Mouse (Mus musculus) limb, embryonic 11.5 days (tissue): Measurements from ENCODE around the gene Ubb. TPM values are rescaled to one million over a fixed set of nuclear protein-coding genes. Genes with fewer than 3 reads are reported as not detected.

Experiments used
- ATAC-seq: fragments of 200-750 bp; cut with Nextera tagmentation; 2 replicates; pipeline ENCODE4 v1.8.0; 2017; ENCODE audit warnings: low read depth; ENCODE audit not compliant: insufficient number of reproducible peaks, low FRiP score, low TSS enrichment
- DNase-seq: peaks from one replicate; pipeline ENCODE4 v3.0.0-alpha.2; 2015; ENCODE audit warnings: low spot score
- H3K27ac ChIP-seq: fragments of 300-500 bp; sonication (generic); replicated peaks from 2 replicates; pipeline ENCODE4 v1.5.1; 2014; ENCODE audit warnings: low read depth, mild to moderate bottlenecking, low read length
- H3K27me3 ChIP-seq: fragments of 300-500 bp; sonication (generic); 2 replicates; pipeline ENCODE4 v1.6.1; 2014; ENCODE audit warnings: mild to moderate bottlenecking, low read length, mixed read lengths; ENCODE audit not compliant: control insufficient read depth, insufficient read depth
- H3K36me3 ChIP-seq: fragments of 300-500 bp; sonication (generic); 2 replicates; pipeline ENCODE4 v1.6.1; 2014; ENCODE audit warnings: mild to moderate bottlenecking, low read length, moderate library complexity, mixed read lengths; ENCODE audit not compliant: control insufficient read depth, insufficient read depth
- H3K4me1 ChIP-seq: fragments of 300-500 bp; sonication (generic); 2 replicates; pipeline ENCODE4 v1.6.1; 2014; ENCODE audit warnings: low read length, mixed read lengths; ENCODE audit not compliant: control insufficient read depth, insufficient read depth
- H3K4me2 ChIP-seq: fragments of 300-500 bp; sonication (generic); 2 replicates; pipeline ENCODE4 v1.6.1; 2014; ENCODE audit warnings: low read depth, mild to moderate bottlenecking, moderate library complexity; ENCODE audit not compliant: severe bottlenecking
- H3K4me3 ChIP-seq: fragments of 300-500 bp; sonication (generic); 2 replicates; pipeline ENCODE4 v1.5.1; 2014; ENCODE audit warnings: low read depth, low read length
- H3K9ac ChIP-seq: fragments of 300-500 bp; sonication (generic); 2 replicates; pipeline ENCODE4 v1.6.1; 2014; ENCODE audit warnings: mild to moderate bottlenecking, low read length
- H3K9me3 ChIP-seq: fragments of 300-500 bp; sonication (generic); 2 replicates; pipeline ENCODE4 v1.6.1; 2016; ENCODE audit warnings: low read length; ENCODE audit not compliant: control insufficient read depth
- WGBS: fragments of 180-500 bp; shearing (Covaris S2); extraction: QIAGEN DNeasy Blood & Tissue Kit; methylation state at CpG from one replicate; pipeline ENCODE4 v1.1.7; 2014; 5-methylcytosine and 5-hydroxymethylcytosine counted together
- polyA plus RNA-seq: library from polyadenylated mRNA; unstranded; fragments of >200 nt; fragmentation: Nextera tagmentation; extraction: Ambion mirVana; gene quantifications from 2 replicates; pipeline ENCODE4 v1.2.1, GENCODE M21; 2014

Ubb gene
- polyA plus RNA-seq, 1 experiment from 2014 or later: 3,837 TPM

- Histone ChIP-seq H3K9ac (no peak overlapping the region), H3K4me1 (0 out of 2 replicates have a peak, but pooled peaks cover 3% of the 10 kb centered on the region), H3K27me3 (no peaks in the 10 kb centered on the region), H3K36me3 (no peaks in the 10 kb centered on the region), H3K27ac (no peak overlapping the region), H3K4me3 (no peak overlapping the region), H3K4me2 (no peak overlapping the region), H3K9me3 (no peaks in the 10 kb centered on the region)
- ATAC-seq (no peak), DNase-seq (no peak)
- WGBS: 72% methylated on average over 6 of the region's 6 CpGs
These were observed 37.7 kb upstream of the Ubb start for GRCm38 (mm10) chr11:62513311-62513710.

- no peak for DNase-seq
- Histone ChIP-seq H3K27me3 (no peaks in the 10 kb centered on the region), H3K36me3 (no peaks in the 10 kb centered on the region), H3K4me1 (0 out of 2 replicates have a peak, but pooled peaks cover 3% of the 10 kb centered on the region), H3K9ac (no peak overlapping the region; the same call in 1 of the 2 replicates), H3K4me2 (no peak overlapping the region), H3K4me3 (no peak overlapping the region), H3K9me3 (no peaks in the 10 kb centered on the region), H3K27ac (no peak overlapping the region)
- no peak for ATAC-seq
- WGBS: 23% methylated on average over 2 of the region's 2 CpGs
These were observed 32.0 kb upstream of the Ubb start for GRCm38 (mm10) chr11:62518991-62519390.

GRCm38 (mm10) chr11:62522283-62522682, 28.7 kb upstream of the Ubb start:
- no peak overlapping the region for H3K4me2 ChIP-seq
- peaks cover 3% of the 10 kb centered on the region; the same call in 1 of the 2 replicates for H3K4me1 ChIP-seq
- no peak for ATAC-seq
- no peak overlapping the region for H3K27ac ChIP-seq
- H3K27me3 ChIP-seq: no peaks in the 10 kb centered on the region
- no peak overlapping the region for H3K9ac ChIP-seq
- peaks cover 2% of the 10 kb centered on the region; the same call in 1 of the 2 replicates for H3K36me3 ChIP-seq
- H3K4me3 ChIP-seq: no peak overlapping the region
- H3K9me3 ChIP-seq: no peaks in the 10 kb centered on the region
- no peak for DNase-seq
- WGBS: 74% methylated on average over 2 of the region's 2 CpGs

GRCm38 (mm10) chr11:62537089-62537488, 13.9 kb upstream of the Ubb start:
- Histone ChIP-seq H3K4me3 (no peak overlapping the region), H3K36me3 (no peaks in the 10 kb centered on the region; the same call in 1 of the 2 replicates), H3K9ac (no peak overlapping the region), H3K9me3 (no peaks in the 10 kb centered on the region), H3K4me2 (no peak overlapping the region), H3K4me1 (no peaks in the 10 kb centered on the region), H3K27me3 (0 out of 2 replicates have a peak, but pooled peaks cover 3% of the 10 kb centered on the region), H3K27ac (no peak overlapping the region)
- ATAC-seq (no peak), DNase-seq (no peak)
- 82% methylated on average over 8 of the region's 8 CpGs for WGBS

GRCm38 (mm10) chr11:62537590-62537989, 13.4 kb upstream of the Ubb start:
- H3K27me3 ChIP-seq: 0 out of 2 replicates have a peak, but pooled peaks cover 3% of the 10 kb centered on the region
- no peak overlapping the region for H3K4me3 ChIP-seq
- H3K36me3 ChIP-seq: no peaks in the 10 kb centered on the region; the same call in 1 of the 2 replicates
- no peak overlapping the region for H3K27ac ChIP-seq
- peak overlapping the region; percentile 22; the same call in 1 of the 2 replicates for H3K4me2 ChIP-seq
- no peak overlapping the region for H3K9ac ChIP-seq
- DNase-seq: no peak
- no peaks in the 10 kb centered on the region for H3K9me3 ChIP-seq
- ATAC-seq: no peak
- WGBS: 41% methylated on average over 7 of the region's 7 CpGs
- H3K4me1 ChIP-seq: no peaks in the 10 kb centered on the region

GRCm38 (mm10) chr11:62538321-62539088, 12.5 kb upstream of the Ubb start:
- DNase-seq (peak; percentile 76), ATAC-seq (peak; percentile 49)
- Histone ChIP-seq H3K9ac (peak overlapping the region; percentile 89), H3K9me3 (no peaks in the 10 kb centered on the region), H3K27me3 (0 out of 2 replicates have a peak, but pooled peaks cover 3% of the 10 kb centered on the region), H3K36me3 (no peaks in the 10 kb centered on the region; the same call in 1 of the 2 replicates), H3K4me1 (no peaks in the 10 kb centered on the region), H3K4me3 (peak overlapping the region; percentile 75), H3K27ac (0 out of 2 replicates have a peak overlapping the region, but pooled peaks have one; percentile 21), H3K4me2 (peak overlapping the region; percentile 92)
- under 1% methylated on average over 73 of the region's 73 CpGs for WGBS

- Histone ChIP-seq H3K9me3 (no peaks in the 10 kb centered on the region), H3K4me1 (no peaks in the 10 kb centered on the region), H3K36me3 (no peaks in the 10 kb centered on the region; the same call in 1 of the 2 replicates), H3K27ac (0 out of 2 replicates have a peak within 1 kb of the TSS, but pooled peaks have one; percentile 21), H3K9ac (peak within 1 kb of the TSS; percentile 89), H3K27me3 (0 out of 2 replicates have a peak, but pooled peaks cover 3% of the 10 kb centered on the region), H3K4me3 (peak within 1 kb of the TSS; percentile 75), H3K4me2 (peak within 1 kb of the TSS; percentile 92)
- ATAC-seq (peak; percentile 56), DNase-seq (peak; percentile 84)
- 6% methylated on average over 57 of the region's 57 CpGs for WGBS
These were observed 11.7 kb upstream of the Ubb start, which contains the start of gene Cenpv for GRCm38 (mm10) chr11:62539089-62539890. Gene Cenpv, minus strand, starts transcription at chr11:62539261.

- ATAC-seq (no peak), DNase-seq (no peak)
- Histone ChIP-seq H3K27me3 (0 out of 2 replicates have a peak, but pooled peaks cover 3% of the 10 kb centered on the region), H3K4me3 (no peak overlapping the region), H3K9me3 (no peaks in the 10 kb centered on the region), H3K27ac (no peak overlapping the region), H3K9ac (no peak overlapping the region), H3K36me3 (no peaks in the 10 kb centered on the region; the same call in 1 of the 2 replicates), H3K4me1 (no peaks in the 10 kb centered on the region), H3K4me2 (no peak overlapping the region)
- 80% methylated on average over 7 of the region's 7 CpGs for WGBS
These were observed 10.8 kb upstream of the Ubb start for GRCm38 (mm10) chr11:62540167-62540566.
